Mouse (Mus musculus) liver, adult (tissue): ENCODE data around the gene N6amt1.

Experiments
- GATA4 ChIP-seq: IDR thresholded peaks from 2 replicates; pipeline ENCODE4 v1.6.1; 2014; ENCODE audit warnings: mild to moderate bottlenecking, low read length; ENCODE audit not compliant: insufficient replicate concordance

Gene N6amt1

DNA sequence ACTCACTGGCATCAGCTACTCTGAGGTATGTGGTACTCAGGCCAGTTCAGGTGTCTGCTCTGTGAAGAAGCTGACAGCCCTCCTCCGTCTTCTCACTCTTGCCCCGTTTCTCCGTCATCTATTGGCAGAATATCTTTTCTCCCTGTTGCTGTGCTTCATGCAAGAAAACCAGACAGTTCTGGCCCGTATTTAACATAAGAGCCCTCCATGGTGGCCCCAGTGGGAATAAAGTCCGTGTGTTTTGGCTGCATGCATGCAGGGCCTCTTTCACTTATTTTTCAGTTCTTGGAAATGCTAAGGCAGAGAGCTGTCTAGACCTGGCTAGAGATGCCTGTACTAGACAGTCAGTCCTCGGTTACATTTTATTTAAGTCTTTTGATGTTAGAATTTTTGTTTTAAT is 6.1 kb downstream of the N6amt1 start:
- TF ChIP-seq GATA4: no peak

DNA sequence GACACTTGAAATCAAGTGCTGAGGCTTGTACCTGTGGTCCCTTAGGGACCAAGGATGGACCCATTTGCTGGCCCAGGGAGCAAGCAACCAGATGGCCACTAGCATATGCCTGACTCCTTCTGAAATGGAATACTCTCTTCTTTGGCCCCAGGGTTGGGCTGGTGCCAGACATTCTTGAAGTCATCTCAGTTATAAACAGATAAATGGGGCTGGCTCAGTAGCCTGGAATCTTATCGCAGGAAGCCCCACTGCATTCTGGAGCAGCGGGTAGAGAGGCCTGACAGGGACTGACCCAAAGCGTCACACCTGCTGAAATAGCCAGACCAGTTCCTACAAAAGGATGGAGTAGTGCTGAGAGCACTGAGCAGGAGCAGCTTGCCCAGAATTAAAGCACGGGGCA is 10.2 kb downstream of the N6amt1 start:
- TF ChIP-seq GATA4: no peak

DNA sequence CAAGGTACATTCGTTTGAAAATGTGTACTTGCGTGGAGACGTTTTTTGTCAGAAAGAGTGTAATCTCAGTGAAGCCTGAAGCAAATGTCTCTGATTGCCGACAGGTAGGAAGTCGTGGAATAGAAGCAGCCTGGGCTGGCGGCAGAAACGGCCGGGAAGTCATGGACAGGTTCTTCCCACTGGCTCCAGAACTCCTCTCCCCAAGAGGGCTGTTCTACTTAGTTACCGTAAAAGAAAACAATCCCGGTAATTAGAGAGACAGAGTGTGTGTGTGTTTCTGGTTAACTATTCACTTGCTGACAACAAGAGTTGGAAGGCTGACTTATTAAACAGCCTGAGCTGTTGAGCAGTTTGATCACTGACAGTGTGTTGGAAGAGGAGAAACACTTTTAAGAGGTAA is 12.1 kb downstream of the N6amt1 start:
- no peak for TF ChIP-seq GATA4

DNA sequence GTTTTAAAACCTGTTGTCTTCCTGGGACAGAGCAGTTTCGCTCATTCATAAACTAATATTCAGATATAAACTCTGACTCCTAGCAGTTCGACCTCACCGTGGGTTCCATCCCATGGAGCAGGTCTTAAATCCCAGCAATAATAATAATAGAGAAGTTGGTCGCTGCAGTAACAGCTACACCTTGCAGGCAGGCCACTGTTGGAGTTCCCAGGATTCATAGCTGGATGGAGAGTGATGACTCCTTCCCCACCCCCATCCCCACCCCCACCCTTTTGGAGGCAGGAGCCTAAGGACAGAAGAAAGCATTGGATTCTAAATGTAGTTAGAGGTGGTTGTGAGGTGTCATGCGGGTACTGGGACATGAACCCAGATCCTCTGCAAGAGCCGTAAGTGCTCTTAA is 12.5 kb downstream of the N6amt1 start:
- no peak for TF ChIP-seq GATA4

DNA sequence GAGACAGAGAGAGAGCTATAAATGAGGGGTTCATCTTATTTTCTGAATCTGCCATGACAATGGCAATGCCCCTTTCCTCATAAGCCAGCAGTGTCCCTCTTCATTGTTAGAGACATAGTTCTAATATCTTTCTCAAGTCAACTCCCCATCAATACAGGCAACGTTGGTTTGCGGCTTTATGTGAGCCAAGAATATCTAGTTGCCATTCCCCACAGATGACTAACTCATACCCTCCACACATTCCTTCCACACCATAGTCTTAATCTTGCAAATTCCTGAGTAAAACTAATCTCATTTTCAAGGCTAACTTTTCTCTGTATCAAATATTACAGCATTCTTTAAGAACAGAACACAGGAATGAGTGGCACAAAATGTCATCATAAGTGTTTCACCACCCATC is 29.0 kb downstream of the N6amt1 start:
- TF ChIP-seq GATA4: no peak

DNA sequence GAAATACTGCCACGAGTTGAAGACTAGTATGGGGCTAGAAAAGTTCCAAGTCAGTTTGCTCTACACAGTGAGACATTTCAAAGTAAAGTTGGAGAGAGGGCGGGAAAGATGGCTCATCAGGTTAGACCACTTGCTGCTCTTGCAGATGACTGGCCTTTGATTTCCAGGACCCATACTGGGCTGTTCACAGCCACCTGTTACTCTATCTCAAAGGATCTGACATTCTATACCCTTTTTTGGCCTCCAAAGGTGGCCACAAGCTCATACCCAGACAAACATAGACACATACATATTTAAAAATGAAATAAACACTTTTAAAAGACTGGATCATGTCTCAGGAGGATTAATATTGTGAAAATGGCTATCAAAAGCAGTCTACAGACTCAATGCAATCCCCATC is 30.4 kb downstream of the N6amt1 start:
- no peak for TF ChIP-seq GATA4

DNA sequence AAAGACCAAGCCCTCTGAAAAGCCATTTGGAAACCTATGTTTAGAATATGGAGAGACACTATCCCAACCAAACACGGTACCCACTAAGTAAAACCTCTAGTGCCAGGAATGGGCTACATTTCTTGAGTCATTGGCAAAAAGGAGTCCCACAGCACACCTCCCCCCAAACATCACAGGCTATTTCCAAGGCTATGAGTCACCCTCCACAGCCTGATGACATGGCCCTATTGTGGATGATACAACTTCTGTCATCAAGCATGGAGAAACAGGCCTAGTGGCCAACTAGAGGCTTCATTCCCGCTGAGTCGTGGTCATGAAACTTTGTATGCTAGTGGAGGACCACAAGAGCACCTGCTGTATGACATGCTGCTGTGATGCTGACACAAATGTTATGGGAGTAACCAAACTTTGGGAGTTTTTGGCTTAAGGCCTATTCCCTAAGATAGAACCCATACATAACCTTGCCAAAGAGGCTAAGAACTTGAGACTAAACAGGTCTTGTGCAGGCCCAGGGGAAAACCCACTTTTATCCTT is 33.5 kb downstream of the N6amt1 start:
- no peak for TF ChIP-seq GATA4

DNA sequence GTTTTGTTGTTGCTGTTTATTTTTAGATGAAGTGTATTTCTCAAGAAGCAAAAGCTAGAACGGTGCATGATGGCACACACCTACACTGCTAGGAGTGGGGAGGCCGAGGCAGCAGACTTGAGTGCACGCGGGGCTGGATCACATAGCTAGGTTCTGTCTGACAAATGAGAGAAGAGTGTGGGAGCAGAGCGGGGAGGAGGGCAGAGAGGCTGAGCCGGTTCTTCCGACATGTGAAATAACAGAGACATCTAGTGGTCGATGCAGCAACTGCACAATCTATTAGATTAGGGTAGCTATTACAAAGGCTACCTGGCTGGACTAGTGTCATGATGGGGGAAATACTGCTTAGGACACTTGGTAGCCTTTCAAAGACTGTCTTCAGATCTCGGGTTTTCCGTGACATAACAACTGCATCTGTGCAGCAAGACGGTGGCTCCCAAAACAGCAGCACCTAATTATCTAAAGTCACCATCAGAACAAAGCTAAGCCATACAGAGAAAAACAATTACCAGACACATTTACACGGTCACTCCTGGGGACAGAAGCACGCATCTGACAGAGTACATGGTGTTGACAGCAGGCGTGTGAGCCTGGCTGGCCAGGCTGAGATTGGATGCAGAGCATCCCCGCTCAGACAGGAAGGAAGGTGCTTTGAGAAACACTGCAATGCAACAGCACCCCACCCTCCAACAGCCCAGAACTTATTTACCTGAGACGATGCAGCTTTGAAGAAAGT is 40.0 kb downstream of the N6amt1 start:
- no peak for TF ChIP-seq GATA4

DNA sequence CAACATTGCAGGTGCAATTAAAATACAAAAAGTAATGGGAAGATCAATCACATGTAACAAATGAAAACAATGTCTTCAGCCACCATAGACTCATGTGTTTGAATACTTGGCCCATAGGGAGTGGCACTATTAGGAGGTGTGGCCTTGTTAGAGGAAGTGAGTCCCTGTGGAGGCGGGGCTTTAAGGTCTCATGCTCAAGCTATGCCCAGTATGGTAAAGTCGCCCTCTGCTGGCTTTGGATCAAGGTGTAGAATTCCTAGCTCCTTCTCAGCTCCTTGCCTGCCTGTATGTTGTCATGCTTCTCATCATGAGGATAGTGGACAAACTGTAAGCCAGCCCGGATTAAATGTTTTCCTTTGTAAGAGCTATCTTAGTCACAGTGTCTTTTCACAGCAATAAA is 51.0 kb downstream of the N6amt1 start:
- no peak for TF ChIP-seq GATA4
